Mouse (Mus musculus) left cerebral cortex, adult 2 months (tissue): ENCODE measurements at regions not wholly inside any gene's neighbourhood (a gene's known extent, or its start where the extent isn't known, plus 50 kb on each side); places are given as distances from the start of the nearest gene placed in this dataset.

Experiments used
- DNase-seq, 2 experiments: peaks; one replicate each; pipeline ENCODE4 v3.0.0; 2021 to 2022; ENCODE audit warnings: low spot score in 2 of 2, mixed read lengths in 1 of 2; ENCODE audit errors: extremely low spot score in 1 of 2
- H3K27ac ChIP-seq: fragments of 200-600 bp; 2 replicates; pipeline ENCODE4 v1.8.1; 2022
- H3K4me3 ChIP-seq: fragments of 200-600 bp; 2 replicates; pipeline ENCODE4 v1.8.1; 2022
- CTCF ChIP-seq: fragments of 200-600 bp; IDR thresholded peaks from 2 replicates; pipeline ENCODE4 v1.8.1; 2022; ENCODE audit warnings: antibody characterized with exemption, mild to moderate bottlenecking, moderate library complexity
- intact Hi-C: fragments of 180-260 bp; cut with DNase I; formaldehyde crosslinking; loops from one replicate; pipeline ENCODE4 v1.15.1; 2025

GRCm38 (mm10) chrX:49387439-49387838 is 76.3 kb upstream of the Arhgap36 start:
- DNase-seq, result no peak
- no peak for TF ChIP-seq CTCF
- Histone ChIP-seq H3K27ac (no peak overlapping the region), H3K4me3 (no peak overlapping the region)
- intact Hi-C loops, result no loop called here

DNA sequence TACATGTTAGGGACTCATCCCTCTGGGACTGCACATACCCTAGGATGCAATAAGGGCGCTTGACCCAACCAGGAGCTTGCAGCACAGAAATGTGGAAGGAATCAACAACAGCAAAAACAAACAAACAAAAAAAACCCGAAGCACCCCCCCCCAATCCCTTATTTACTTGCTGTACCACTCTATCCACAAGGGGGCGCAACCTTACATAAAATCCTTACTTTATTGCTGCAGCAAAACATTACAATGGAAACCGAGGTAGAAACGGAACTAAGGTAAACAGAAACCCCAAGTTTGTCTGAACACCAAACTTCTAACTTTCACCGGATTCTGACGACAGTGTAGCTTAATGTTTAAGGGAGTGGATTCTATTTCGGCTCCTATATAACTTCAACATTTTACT is 86.7 kb upstream of the Arhgap36 start:
- Histone ChIP-seq H3K27ac (no peak overlapping the region), H3K4me3 (no peak overlapping the region)
- TF ChIP-seq CTCF, result peak; percentile 61
- peak in 1 of 2 experiments; percentile 15 for DNase-seq
- intact Hi-C loops, result loop anchor here (1.0 kb wide), 1 partner anchor 1124 kb away; no protein-coding TSS in a partner anchor

DNA sequence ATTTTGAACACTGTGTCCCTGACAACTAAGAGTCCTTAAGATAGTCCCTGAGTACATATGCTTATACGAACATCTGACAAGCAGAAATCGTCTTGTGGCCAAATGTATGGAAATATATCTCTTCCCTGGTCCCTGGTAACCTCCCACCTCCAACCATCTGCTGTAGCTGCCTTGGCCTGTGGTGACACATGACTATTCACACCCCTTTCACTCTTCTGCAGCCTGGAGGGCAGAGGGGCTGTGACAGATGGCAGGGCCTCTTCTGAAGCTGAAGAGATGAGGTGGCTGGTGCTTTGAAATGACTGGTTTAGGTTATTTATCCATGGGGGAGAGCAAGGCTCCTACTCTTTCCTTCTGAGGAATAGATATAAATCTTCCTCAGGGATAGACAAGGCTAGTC is 82.3 kb upstream of the Enox2 start:
- no peak for DNase-seq
- no peak for TF ChIP-seq CTCF
- H3K4me3 ChIP-seq, result no peak overlapping the region
- intact Hi-C loops, result no loop called here
- no peak overlapping the region for H3K27ac ChIP-seq

GRCm38 (mm10) chrX:49369404-49369803 is 81.3 kb upstream of the Enox2 start:
- TF ChIP-seq CTCF, result no peak
- no peak for DNase-seq

DNA sequence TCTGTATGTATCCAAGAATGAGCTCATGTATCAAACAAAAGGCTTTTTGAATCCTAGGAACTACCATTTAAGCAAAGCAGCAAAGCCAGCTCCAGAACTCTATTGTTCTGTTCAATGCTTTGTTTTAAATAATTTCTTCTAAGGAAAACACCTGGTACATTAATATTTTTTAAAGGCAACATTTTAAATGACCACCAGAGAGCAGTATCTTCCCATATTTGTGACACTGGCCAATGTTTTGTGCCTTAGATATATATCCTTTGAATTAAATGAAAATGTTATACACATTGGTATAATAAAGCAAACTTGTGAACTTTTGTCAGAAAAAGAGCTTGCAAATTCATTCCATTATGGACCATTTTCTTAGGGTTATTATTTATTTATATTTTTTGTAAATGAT is 58.4 kb upstream of the Enox2 start:
- intact Hi-C loops, result loop anchor here (1.0 to 10.0 kb wide), 2 partner anchors 598 to 1158 kb away; no protein-coding TSS in a partner anchor
- no peak for DNase-seq
- Histone ChIP-seq H3K4me3 (no peak overlapping the region), H3K27ac (no peak overlapping the region)
- peak; percentile 53 for TF ChIP-seq CTCF

More at GRCm38 (mm10) chrX:49369404-49369803, 81.3 kb upstream of the Enox2 start:
- Histone ChIP-seq H3K27ac (no peak overlapping the region), H3K4me3 (no peak overlapping the region)
- intact Hi-C loops, result no loop called here
